Mouse (Mus musculus) cortical plate, adult 2 months (tissue): Measurements from ENCODE around the gene Ehbp1.

ENCODE experiments used
- CTCF ChIP-seq: fragments of 200-500 bp; IDR thresholded peaks from 2 replicates; pipeline ENCODE4 v1.5.1; 2011; ENCODE audit warnings: mild to moderate bottlenecking, control low read depth, low read length; ENCODE audit not compliant: insufficient read depth; ENCODE audit errors: extremely low read depth
- POLR2A ChIP-seq: fragments of 200-500 bp; IDR thresholded peaks from 2 replicates; pipeline ENCODE4 v1.6.1; 2011; ENCODE audit warnings: mild to moderate bottlenecking, low read length, control low read depth; ENCODE audit not compliant: insufficient read depth; ENCODE audit errors: extremely low read depth

DNA sequence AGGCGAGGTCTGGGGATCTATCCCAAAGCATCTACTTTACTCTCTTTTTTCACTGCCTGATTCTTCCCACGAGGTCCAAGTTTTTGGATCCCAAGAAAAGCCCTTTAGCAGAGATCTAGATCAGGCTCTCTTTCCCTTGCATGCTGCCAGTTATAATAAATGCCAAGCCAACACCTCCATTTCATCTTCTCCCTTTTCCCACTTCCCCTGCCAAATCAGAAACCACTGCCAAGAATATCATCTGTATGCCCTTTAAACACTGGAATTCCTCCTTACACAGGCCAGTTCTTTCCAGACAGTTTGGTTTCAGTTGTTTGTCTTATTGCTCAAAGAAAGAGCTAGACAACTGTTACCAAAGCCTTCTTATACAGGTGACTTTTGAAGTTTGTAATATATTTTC is 27.7 kb upstream of the Ehbp1 start:
- TF ChIP-seq CTCF (no peak), POLR2A (no peak)
